Mouse (Mus musculus): Measurements from ENCODE around the gene Ephb2.

DNA sequence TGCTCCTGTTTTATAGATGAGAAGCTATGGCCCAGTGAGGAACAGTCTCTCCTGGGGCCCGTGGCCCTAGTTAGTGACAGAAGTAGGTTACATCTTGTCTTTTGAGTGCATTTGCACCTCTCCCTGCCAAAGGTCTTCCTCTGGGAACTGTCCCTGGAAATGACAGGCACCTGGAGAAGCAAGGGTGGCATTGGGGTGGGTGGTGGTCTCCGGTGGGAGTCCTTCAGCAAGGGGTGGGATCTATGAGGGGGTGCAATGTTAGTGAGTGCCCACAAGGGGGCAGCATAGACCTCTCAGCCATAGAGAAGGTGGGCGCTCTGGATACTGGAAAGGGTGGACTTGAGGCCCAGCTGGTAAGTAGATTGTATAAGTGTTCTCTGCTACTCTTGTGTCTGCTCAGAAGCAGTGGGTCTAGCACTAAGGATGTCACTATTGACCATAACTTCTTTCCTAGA is 184.4 kb downstream of the Ephb2 start:
- TF ChIP-seq CTCF (IDR thresholded peaks at IDR 0.05; ENCODE audit: low read depth) (peak; percentile 83), EP300 (optimal IDR thresholded peaks at IDR 0.05) (no peak)
